Mouse (Mus musculus) Muller cell, postnatal 12 days (primary cell): ENCODE data around the gene Angpt4.

Source experiments
- DNase-seq: peaks from one replicate; pipeline ENCODE4 v3.0.0-alpha.2; 2015; ENCODE audit errors: inconsistent ontology term

The Angpt4 gene

DNA sequence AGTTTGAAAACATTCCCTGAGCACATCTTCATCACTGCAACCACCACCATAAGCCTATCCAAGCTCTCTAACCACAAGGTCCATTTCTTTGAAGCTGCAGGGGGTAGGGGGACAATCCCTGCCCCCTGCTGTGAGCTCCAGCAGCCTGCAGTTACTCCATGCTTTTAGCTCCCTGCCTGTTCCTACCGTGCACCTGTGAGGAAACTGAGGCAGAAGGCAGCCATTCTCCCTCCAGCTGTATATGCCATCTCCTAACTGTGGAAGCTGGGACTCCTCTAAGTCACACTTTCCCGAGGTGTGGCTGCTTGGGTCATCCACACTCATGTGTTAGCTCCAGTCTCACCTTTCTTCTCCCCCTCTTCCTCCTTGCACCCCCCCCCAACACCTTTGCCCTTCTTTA, 4.1 kb downstream of the Angpt4 start:
- no peak for DNase-seq

DNA sequence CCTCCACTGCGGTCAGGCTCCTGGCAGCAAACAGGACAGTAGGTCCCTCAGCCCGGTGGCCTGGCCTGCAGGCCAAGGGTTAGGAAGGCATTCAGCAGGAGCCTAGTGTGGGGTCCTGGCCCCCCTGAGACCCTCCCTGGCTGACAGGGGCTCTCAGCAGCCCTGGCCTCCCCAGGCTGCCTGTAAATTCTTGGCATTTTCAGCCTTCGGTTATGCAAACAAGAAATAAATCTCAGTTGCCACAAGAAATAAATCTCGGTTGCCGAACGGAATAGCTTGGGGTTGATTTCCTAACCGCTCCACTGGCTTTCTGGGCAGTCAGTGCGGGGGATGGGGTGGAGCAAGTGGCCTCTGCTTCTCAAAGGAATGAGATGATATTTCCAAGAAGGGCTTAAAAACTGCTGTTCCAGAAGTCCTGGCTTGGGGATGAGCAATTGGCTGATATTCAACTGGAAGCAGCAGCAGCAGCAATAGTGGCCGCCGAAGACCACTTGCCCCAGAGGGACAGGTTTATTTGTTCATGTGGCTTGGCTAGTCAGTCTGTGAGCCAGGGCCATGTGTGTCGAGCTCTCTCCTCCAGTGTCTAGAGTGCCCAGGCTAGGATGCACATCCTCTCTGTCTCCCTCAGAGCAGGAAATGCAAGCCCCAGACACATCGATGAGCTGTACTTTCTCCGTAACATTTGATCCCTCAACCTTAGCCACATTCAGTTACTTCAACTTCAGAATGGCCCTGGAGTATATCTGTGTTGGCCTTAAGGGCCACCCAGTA, 5.2 kb downstream of the Angpt4 start:
- DNase-seq: peak; percentile 77

DNA sequence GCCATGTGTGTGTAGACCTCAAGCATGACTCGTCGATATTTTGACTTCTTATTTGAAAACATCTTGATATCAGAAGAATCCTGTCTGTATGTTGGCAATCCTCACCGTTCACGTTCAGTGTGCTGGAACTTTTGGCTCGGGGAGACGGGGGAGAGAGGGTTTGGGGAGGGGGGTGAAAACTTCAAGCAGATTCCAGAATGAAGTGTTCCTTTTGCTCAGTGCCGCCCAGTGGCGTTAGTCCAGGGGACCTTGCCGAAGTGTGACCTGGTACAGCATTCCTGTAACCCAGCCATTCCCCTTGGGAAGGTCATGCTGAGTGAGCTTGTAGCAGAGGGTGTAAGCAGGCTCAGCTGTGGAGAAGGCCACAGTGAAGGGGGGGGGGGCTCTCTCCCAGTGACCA, 8.1 kb downstream of the Angpt4 start:
- no peak for DNase-seq

DNA sequence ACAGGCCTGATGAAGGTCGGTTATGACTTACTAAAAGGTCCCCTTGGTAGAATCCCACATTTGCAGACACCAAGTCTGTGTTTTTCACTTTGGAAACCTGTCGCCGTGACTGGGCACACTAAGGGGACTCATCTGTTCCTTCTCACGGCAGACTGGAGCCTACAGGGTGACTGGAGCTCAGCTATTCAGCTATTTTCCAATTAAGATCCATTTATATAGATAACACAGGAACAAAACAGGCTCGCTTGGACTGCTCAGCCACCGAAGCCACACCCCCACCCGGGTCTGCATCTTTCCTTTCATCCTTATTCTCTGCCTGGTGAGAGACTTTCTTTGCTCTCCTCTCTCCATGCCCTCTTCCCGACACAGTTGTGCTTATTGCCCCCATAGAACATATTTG, 10.1 kb downstream of the Angpt4 start:
- DNase-seq: no peak

DNA sequence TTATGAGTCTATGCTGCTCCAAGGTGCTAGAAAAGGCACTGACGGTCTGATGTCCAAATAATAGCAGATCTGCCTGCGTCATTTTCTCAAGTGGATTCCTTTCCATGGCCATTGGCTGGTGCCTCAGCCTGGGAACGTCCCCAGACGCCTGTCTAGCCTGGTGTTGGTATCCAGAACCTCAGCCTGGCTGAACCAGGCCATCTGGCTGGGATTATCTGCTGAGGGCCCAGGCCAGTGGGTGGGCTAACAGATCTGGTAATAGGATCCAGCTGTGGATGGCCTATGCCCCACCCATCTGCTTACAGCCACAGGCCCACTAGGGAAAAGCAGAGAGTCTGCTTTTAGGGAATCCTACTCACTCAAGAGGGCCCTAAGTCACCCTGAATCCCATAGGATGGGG, 10.6 kb downstream of the Angpt4 start:
- DNase-seq: no peak

DNA sequence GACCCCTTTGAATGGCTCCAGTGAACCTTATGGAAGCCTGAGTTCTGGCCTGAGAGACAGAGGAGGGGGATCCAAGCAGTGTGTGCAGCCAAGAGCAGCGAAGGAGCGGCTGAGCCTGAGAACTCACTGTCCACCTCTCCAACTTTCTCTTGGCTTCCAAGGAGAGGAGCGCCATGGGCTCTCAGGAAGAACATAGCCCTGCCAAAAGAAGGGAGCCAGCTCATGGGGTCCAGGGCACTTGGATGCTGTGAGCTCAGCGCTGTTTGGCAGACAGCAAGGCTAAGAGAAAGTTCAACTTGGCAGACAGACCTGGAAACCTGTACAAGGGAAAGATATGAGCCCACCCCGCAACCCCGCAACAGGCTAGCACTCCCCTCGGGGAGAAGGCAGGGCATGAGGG, 13.3 kb downstream of the Angpt4 start:
- DNase-seq: no peak

DNA sequence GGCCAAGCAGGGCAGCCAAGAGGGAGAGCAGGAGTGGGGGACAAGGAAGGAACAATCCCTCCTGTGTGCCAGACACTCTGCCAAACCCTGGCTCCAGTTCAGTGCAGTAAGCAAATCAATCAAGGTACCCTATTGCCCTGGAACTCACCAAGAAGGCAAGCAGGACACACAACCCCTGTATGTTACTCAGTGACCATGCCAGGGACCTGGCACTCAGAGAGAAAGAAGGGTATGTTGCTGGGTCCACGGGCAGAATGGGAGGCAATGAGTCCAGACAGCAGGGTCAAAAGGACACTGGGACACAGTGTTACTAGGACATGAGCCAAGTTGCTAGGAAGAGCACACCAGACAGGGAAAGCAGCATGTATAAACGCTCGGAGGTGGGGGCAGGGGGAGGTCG, 14.7 kb downstream of the Angpt4 start:
- no peak for DNase-seq

DNA sequence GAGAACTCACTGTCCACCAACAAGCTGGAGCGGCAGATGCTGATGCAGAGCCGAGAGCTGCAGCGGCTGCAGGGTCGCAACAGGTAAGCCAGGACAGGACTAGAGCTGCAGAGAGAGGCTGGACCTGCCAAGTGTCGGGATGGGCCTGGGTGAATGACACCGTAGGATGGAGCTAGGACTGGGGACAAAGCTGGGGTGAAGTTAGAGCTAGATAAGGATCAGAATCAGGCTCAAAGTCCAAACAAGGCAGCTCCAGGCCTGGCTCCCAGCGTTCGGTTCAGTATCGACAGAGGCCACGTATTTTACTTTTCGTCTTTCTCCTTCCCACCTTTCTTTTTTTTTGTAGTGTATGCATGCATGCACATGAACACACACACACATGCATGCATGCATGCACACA, 16.1 kb downstream of the Angpt4 start:
- no peak for DNase-seq

DNA sequence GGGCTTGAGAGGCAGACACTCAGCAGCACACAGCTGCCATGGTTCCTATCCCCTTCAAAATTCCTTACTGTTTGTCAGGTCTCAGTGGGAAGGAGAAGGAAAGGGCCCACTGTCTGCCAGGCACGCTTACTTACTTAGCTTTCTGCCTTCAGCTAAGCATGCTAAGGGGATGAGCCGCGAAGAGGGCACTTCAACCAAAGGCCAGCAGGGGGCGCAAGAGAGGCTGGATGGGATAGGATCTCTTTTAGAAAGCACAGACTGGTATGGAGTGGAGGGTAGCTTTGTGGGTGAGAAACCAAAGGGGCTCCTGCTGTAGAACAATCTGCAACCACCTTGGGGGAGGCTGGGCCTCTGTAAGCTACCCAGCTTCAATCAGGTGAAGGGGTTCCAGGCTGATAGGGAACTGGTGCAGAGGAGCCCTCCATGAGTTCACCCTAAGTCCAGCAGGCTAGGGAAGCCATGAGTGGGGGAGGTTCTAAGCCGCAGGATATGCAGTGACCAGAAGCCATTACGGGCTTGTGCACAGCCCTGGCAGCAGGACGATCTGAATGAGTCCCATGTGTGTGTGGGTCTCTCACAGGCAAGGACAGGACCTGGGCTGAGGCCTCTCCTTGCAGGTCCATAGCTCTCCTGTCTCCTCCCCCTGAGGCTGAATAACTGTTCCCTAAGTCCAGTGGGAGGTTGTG, 19.5 kb downstream of the Angpt4 start:
- DNase-seq: no peak

DNA sequence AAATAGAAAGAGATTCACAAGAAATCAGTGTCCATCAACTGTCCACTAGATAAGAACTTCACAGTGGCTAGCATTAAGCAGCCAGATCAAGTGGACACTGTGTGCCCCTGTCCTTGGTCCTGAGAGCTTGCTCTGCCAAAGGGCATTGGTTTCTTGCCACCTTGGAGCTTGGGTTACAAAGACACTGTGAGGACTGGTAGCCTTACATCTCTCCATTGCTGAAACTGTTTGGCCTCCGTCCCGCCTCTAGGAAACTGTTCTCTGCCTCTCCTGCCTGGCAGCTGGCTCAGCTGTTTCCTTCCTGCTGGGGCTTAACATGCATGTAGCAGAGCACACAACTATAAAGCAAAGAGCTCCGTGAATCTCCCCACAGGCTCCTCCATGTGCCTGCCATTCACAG, 26.9 kb downstream of the Angpt4 start:
- peak; percentile 59 for DNase-seq

DNA sequence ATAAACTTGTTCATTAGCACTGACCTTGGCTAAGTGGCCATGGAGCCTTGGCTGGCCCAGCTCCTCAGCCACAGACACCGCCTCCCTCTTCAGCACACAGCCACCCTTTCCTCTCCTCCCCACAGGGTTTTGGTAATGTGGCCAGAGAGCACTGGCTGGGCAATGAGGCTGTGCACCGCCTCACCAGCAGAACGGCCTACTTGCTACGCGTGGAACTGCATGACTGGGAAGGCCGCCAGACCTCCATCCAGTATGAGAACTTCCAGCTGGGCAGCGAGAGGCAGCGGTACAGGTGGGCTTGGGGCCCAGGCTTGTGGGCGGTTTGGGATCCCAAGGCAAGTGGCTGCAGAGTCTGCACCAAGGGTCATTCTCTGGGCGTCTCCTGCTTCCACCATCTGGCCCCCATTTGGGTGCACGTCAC, 27.8 kb downstream of the Angpt4 start:
- DNase-seq: peak; percentile 75

DNA sequence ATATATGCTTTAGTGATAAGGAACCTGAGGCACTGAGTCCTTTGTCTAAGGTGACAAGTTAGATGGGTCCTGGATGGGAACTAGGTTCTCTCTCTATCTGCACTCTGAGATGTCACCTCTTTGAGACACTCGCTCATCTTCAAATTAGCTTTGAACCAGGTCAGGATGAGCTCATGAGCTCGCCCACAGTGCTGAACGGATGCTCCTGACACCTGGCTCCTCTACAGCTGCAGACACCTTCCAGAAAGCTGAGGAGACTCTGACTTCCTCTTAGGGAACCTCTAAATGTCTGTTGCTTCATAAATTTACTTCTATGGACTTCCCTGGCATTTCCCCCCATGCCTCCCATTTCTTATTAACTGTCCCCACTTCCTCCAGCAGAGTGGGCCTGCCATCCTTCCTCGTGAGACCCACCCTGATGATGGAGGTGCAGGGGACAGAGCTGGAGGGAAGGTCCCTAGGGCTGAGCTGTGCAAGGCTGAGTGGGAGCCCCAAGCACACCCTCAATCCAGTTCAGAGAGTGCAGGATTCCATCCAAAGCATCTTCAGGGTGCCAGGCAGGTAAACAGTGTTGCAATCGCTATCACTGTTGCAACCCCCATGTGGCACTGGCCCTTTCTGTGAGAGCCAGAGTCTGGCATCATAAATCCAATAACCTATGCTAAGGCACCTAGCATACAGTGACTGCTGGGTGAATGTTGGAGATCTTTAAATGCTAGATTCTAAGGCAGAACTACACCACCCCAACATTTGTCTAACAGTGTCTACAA, 28.8 kb downstream of the Angpt4 start:
- DNase-seq: no peak

DNA sequence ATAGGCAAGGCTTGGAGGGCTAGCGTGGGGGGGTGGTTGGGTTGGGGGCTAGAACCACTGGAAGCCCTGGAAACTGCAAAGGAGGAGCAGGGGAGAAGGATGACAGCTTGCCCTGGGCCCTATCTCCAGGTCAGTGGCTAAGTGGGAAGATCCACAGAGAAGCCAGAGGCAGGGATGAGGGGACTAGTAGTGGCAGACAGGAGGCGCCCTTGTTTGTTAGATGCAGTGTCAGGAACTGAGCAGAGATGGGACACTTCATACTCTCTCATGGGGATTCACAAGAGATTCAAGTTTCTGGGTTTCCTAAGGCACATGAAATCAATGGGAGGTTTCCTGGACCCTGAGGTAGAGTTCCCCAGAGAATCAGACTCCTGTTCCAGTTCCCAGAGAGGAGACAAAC, 30.3 kb downstream of the Angpt4 start:
- DNase-seq: no peak

DNA sequence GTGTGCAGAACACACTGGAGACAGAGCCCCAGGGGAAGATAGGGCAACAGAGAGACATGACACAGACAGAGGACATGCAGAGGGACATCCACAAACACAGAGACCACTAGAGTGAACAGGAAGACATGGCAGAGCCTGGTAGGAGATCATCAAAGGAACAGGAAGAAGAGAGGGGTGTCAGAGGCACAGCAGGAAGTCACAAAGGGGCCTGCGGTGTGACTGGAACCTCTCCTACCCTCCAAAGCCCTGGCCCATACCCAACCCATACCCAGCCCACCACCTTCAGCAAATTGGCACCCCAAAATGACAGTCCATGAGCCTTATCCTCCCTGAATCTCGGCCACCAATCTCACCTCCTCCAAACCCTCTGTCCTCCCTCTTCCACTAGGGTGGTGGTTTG, 33.1 kb downstream of the Angpt4 start:
- no peak for DNase-seq

DNA sequence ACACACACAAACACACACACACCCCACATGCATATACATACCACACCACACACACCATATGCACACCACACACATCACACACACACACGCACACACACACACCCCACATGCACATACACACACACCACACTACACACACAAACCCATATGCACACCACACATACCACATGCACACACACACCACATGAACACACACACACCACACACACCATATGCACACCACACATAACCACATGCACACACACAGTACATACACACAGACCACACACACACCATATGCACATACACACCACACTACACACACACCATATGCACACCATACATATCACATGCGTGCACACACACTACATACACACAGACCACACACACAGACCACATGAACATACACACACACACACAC, 36.6 kb downstream of the Angpt4 start:
- no peak for DNase-seq

DNA sequence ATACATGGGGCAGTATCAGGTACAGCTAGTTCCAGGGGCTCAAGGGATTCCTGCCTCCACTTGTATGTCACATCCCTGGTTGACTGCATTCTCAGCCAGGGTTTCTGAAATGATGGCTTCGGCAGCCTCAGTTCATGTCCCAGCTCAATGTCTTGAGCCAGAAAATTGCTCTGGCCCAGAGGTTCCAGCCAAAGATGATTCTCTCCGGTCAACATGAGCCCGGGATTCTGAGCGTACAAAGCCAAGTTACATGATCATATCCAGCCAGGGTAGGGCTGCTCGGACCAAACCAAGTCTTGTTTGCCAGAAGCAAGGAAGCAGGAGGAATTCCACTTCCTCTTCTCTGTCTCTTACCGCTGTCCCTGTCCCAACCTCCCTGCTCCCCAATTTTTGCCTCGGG, 37.3 kb downstream of the Angpt4 start:
- no peak for DNase-seq

DNA sequence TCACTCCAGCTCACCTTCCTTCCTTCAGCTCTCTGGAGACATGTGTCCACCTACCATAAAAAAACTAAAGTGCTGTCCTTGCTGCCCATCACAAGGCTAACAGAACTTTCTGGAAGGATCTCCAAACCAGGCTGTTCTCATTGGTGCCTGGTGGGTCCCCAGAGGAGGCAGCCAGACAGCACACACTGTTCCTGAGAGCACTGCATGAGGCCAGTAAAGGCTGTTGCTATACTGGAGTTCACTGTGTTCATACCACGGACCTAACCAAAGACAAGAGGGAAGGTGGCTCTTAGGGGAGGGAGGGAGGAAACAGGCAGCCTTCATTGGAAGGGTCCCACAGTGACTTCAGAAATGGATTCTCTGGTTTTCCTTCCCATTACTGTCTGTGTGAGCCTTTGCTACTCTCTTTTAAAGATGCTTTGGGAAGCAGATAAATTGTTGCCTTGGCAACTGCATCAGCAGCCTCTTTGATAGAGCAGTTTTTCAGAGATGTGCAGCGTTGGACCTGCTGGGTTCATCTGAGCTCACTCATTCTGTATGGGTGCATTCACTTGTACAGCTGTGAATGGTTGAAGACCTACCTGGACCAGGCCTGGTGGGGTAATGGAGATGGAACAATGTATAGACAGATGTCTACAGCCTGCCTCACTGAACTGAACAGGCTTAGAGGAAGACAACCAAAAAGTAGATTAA, 38.2 kb downstream of the Angpt4 start:
- DNase-seq: no peak

DNA sequence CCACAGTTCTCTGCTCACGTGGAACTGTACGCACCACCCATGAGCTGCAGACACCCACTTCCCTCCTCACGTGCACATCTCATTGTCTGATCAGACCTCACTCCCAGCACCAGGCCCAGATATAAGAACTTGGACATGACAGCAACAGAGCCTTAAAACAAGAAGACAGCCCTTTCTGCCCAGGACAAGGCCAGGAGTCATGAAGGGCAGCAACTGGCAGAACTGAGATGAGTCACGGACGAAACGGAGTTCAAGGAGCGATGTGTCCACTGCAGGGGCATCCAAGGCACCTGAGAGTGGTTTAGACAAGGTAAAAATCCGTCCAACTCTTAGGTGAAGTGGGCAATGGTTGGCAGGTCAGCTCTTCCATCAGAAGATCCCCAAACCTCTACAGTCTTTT, 42.7 kb downstream of the Angpt4 start:
- no peak for DNase-seq

DNA sequence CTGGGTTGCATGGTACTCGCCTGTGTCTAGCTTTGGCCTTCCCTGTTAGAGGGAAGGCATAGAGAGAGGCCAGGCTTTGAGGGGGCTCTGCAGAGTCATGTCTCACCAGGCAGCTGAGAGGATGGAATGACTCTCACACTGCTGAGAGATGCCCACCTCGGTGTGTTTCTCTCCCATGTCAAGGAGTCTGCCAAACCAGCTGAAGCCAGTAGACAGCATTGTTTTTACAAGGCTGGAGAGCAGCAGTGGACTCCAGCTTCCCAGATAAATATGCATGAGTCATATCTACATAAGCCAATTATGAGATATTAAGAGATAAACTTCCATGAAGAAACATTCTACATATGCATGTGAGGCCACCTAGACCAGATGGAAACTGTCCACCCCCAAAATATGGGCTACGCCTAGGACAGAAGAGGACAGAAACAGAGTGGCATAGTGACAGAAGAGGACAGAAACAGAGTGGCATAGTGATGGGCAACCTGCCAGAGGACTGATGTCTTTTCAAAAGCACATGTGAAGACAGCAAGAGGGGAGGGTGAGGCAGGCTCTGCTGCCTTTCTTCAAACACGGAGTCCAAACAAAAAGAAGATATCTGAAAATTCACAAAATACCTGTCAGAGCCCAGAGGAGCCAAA, 45.6 kb downstream of the Angpt4 start:
- DNase-seq: peak; percentile 68

DNA sequence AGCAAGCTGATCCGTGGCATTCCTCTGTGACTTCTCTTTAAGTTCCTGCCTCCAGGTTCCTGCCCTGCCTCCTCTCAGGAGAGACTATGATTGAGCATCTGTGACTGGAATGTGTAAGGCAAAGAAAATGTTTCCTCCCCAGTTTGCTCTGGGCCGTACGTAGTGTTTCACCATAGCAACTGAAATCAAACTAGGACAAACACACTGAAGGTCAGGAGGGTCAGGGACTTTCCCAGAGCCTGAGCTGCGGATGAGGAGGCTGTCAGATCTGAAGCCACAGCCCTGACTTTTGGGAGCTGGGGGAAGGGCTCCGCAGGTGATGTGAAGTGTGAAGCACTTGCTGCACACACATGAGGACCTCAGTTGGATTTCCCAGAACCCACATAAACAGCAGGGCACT, 48.3 kb downstream of the Angpt4 start:
- peak; percentile 52 for DNase-seq

DNA sequence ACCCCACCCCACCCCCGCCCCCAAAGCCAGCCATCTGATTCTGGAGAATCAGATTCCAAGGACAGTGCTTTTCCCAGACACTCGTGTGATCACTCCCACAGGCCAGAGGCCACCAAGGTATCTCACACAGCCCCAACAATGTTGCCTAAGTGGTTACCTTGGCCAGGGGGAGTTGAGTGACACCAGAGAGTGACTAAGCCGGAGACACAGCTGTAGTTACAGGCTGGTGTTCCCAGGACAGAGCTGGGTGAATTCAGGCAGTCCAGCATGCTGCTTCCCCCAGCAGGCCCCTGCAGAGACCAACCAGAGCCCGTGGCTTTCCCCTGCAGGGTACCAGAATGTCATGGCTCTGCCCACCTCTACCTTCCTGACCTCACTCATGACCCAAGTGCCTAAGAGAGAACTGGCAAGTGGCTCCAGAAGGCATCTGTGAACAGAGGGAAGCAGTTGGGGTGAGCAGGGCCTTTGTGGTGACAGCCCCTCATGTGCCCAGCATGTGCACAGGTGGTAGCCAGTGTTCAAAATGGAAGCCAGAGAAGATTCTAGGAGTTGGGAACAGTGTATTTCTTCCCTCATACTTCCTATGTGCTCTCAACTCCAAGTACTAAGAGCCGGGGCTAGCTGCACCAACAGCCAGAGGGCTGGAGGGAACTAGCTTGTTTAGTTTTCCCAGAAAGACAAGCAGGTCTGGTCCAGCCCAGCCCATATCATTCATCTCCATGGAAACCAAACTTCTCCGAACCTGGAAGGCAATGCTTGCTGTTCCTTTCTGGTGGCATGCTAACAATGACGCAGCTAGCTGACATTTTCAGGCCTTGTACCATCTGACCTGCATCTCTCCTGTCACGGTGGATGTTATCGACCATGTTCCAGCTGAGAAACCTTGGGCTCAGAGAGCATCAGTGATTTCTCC, 50.5 kb downstream of the Angpt4 start:
- DNase-seq: no peak
